ENCODE assay signal across 17 mouse cellular contexts in the genomic region with DNA sequence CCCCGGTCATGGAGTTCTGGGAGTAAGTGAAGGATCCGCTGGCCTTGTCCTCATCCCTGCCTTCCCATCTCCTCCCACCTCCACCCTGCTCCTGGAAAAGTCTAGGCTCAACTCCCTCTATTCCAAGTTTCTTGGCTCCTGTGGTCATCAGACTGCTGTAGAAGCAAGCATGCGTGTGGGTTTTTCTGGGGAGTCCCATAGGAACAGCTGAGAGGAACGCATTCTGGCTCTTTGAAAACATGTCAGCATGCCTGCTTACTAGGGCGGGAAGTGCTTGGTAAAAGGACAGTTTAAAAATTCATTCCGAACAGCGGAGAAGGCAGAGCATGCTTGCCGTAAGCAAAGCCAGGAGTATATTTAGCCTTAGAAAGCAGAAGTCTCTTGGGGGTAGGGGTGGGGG. TPM values are rescaled to one million over a fixed set of nuclear protein-coding genes. Genes with fewer than 3 reads are reported as not detected.
"Had no signal": no experiment of that assay in that cellular context is flagged by ENCODE, and none has a peak within 500 bp of the region (broad histone marks: within the 10 kb centered on the region; RNA-seq: fewer than 3 reads in every experiment).

No protein-coding gene starts in this region.

- DNase-seq: right cerebral cortex, adult 18-20 months; right cerebral cortex, postnatal 14 days; right cerebral cortex, postnatal 25 days; right cerebral cortex, postnatal 4 days; spleen, adult 18-20 months; thymus, adult 18-20 months; thymus, adult 2 months; thymus, postnatal 14 days; thymus, postnatal 36 days; thymus, postnatal 4 days had no signal

- H3K4me1 ChIP-seq: neural tube, embryonic 12.5 days; stomach, embryonic 15.5 days had no signal

- H3K9me3 ChIP-seq: neural tube, embryonic 15.5 days; stomach, embryonic 15.5 days had no signal

- H3K4me3 ChIP-seq: neural tube, embryonic 12.5 days; neural tube, embryonic 13.5 days; neural tube, embryonic 15.5 days; stomach, embryonic 15.5 days had no signal

- H3K36me3 ChIP-seq: neural tube, embryonic 12.5 days; stomach, embryonic 15.5 days had no signal

- H3K27ac ChIP-seq: neural tube, embryonic 12.5 days; neural tube, embryonic 13.5 days; neural tube, embryonic 15.5 days; stomach, embryonic 15.5 days; stomach, postnatal 0 days had no signal

- H3K27me3 ChIP-seq: neural tube, embryonic 12.5 days; neural tube, embryonic 13.5 days; neural tube, embryonic 15.5 days; stomach, embryonic 15.5 days had no signal

- H3K9ac ChIP-seq: neural tube, embryonic 12.5 days; neural tube, embryonic 13.5 days; neural tube, embryonic 15.5 days; stomach, embryonic 15.5 days had no signal

- H3K4me2 ChIP-seq: neural tube, embryonic 12.5 days; neural tube, embryonic 13.5 days; neural tube, embryonic 15.5 days; stomach, embryonic 15.5 days had no signal

RNA-seq across cellular contexts. Expression of a gene that starts 7.9 kb away (rescaled TPM):
- total RNA-seq: neutrophil, adult 5-6 weeks had no signal
- polyA plus RNA-seq: spleen, adult 2 months had no signal
